Mouse (Mus musculus): ENCODE results near the gene Dnajc19.
A peak's percentile ranks its signal among the peaks of the same experiment; 100 is the strongest.
"Not testable (repeated sequence)": the region's sequence is repeated elsewhere in the genome, so short reads cannot be mapped to it uniquely, and the experiment has no call there.

The Dnajc19 gene

GRCm38 (mm10) chr3:34080900-34081662 lies at the start of gene Dnajc19:
Gene Dnajc19 (minus strand): TSS chr3:34081321.
- DNase-seq (ENCODE audit: low read depth, low spot score), result peak; percentile 93

- no peak for DNase-seq (ENCODE audit: low read depth, low spot score)
Observed at GRCm38 (mm10) chr3:34129957-34130356, 48.8 kb upstream of the Dnajc19 start.

- no peak for DNase-seq (ENCODE audit: low read depth, low spot score)
Observed at GRCm38 (mm10) chr3:34121311-34121710, 40.2 kb upstream of the Dnajc19 start.

GRCm38 (mm10) chr3:34120791-34121190 lies 39.7 kb upstream of the Dnajc19 start:
- no peak for DNase-seq (ENCODE audit: low read depth, low spot score)

GRCm38 (mm10) chr3:34119869-34120268 lies 38.7 kb upstream of the Dnajc19 start:
- no peak for DNase-seq (ENCODE audit: low read depth, low spot score)

- no peak for DNase-seq (ENCODE audit: low read depth, low spot score)
Observed at GRCm38 (mm10) chr3:34115806-34116205, 34.7 kb upstream of the Dnajc19 start.

- DNase-seq (ENCODE audit: low read depth, low spot score), result no peak
Observed at GRCm38 (mm10) chr3:34111941-34112685, 31.0 kb upstream of the Dnajc19 start.

- DNase-seq (ENCODE audit: low read depth, low spot score), result no peak
Observed at GRCm38 (mm10) chr3:34107631-34108030, 26.5 kb upstream of the Dnajc19 start.

GRCm38 (mm10) chr3:34106421-34106820 lies 25.3 kb upstream of the Dnajc19 start:
- DNase-seq (ENCODE audit: low read depth, low spot score), result no peak

- no peak for DNase-seq (ENCODE audit: low read depth, low spot score)
Observed at GRCm38 (mm10) chr3:34103902-34104672, 23.0 kb upstream of the Dnajc19 start.

- peak; percentile 31 for DNase-seq (ENCODE audit: low read depth, low spot score)
Observed at GRCm38 (mm10) chr3:34102891-34103290, 21.8 kb upstream of the Dnajc19 start.

GRCm38 (mm10) chr3:34083655-34084054 lies 2.5 kb upstream of the Dnajc19 start:
- DNase-seq (ENCODE audit: low read depth, low spot score), result no peak

GRCm38 (mm10) chr3:34081929-34082328 lies 808 bp upstream of the Dnajc19 start:
- no peak for DNase-seq (ENCODE audit: low read depth, low spot score)

- DNase-seq (ENCODE audit: low read depth, low spot score), result no peak
Observed at GRCm38 (mm10) chr3:34076058-34076759, 4.9 kb downstream of the Dnajc19 start.

- DNase-seq (ENCODE audit: low read depth, low spot score), result no peak
Observed at GRCm38 (mm10) chr3:34072726-34073125, 8.4 kb downstream of the Dnajc19 start.

- not testable (repeated sequence) for DNase-seq (ENCODE audit: low read depth, low spot score)
Observed at GRCm38 (mm10) chr3:34068943-34069342, 12.2 kb downstream of the Dnajc19 start.

- no peak for DNase-seq (ENCODE audit: low read depth, low spot score)
Observed at GRCm38 (mm10) chr3:34062352-34062751, 18.8 kb downstream of the Dnajc19 start.

- no peak for DNase-seq (ENCODE audit: low read depth, low spot score)
Observed at GRCm38 (mm10) chr3:34041990-34042389, 39.1 kb downstream of the Dnajc19 start.

GRCm38 (mm10) chr3:34035706-34036105 lies 45.4 kb downstream of the Dnajc19 start:
- DNase-seq (ENCODE audit: low read depth, low spot score), result peak; percentile 90

GRCm38 (mm10) chr3:34034803-34035202 lies 46.3 kb downstream of the Dnajc19 start:
- no peak for DNase-seq (ENCODE audit: low read depth, low spot score)

- DNase-seq (ENCODE audit: low read depth, low spot score), result no peak
Observed at GRCm38 (mm10) chr3:34033720-34034364, 47.3 kb downstream of the Dnajc19 start.
